In the genomic region with DNA sequence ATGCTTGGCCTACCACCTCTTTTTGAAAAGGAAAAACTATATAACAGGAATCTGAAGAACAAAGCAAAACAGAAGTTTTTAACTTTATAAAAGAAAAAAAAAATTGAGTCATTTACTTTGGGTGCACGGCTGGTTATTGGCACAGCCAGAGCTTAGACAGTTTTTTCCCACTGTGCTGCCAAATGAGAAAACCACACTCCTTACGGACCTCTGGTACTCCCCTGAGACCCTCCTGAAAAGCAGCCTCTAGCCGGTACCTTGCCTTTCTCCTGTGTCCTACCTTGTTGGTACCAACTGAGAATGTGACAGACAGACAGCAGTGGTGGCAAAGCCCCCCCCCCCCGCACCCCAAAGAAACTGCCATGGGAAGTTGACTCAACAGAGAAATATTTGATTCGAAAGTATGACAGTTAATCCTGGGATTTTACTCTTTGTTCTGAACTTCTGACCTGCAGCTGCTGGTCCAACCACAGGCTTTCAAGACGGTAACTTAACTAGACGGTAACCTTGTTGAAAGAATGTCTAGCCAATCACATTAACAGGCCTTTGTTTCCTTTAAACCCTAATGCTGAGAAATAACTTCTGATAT, we compare ENCODE assay signal across 25 mouse cellular contexts. TPM values are rescaled to one million over a fixed set of nuclear protein-coding genes. Genes with fewer than 3 reads are reported as not detected.
A peak's percentile ranks its signal among the peaks of the same experiment; 100 is the strongest.
DNase-seq lines count a peak whose midpoint lies in the region; TF ChIP-seq lines count a peak whose summit lies in the region.
"Had no signal": no experiment of that assay in that cellular context is flagged by ENCODE, and none has a peak within 500 bp of the region (broad histone marks: within the 10 kb centered on the region; RNA-seq: fewer than 3 reads in every experiment).

No protein-coding gene starts in this region.

- TF ChIP-seq POLR2A in lung, adult 2 months (IDR thresholded peaks at IDR 0.05; ENCODE audit: borderline replicate concordance, extremely low read depth, low read depth, low read length) = no peak

- no peak for DNase-seq in gastrocnemius, adult 2 months
- no peak for DNase-seq in gastrocnemius, adult 8-10 months (ENCODE audit: low spot score in 2 of 2)
- DNase-seq in lung, postnatal 10 days = peak; percentile 16
- no peak for DNase-seq in lung, adult 2 months
- no peak for DNase-seq in urinary bladder, postnatal 4 days (ENCODE audit: low spot score in 2 of 2)
- no peak for DNase-seq in yolk sac, embryonic 10.5 days (ENCODE audit: low spot score)
- DNase-seq: adrenal gland, postnatal 25 days; cerebellum, adult 2 months; cerebellum, postnatal 14 days; gastrocnemius, postnatal 10 days; heart, postnatal 4 days; kidney, adult 11 months; lung, postnatal 36 days; right cerebral cortex, adult 18-20 months; spleen, adult 18-20 months; thymus, postnatal 14 days had no signal

- 67% methylated on average over 7 of the region's 7 CpGs for WGBS in lung, adult 2 months

- no peak overlapping the region for H3K4me3 ChIP-seq in gastrocnemius, adult 2 months
- H3K4me3 ChIP-seq in lung, adult 2 months (replicated peaks; ENCODE audit: extremely low read depth, low read depth, low read length) = no peak overlapping the region
- H3K4me3 ChIP-seq in brown adipose tissue, adult 24 weeks (ENCODE audit: insufficient read depth, low read depth, low read length) = no peak overlapping the region
- H3K4me3 ChIP-seq: heart, embryonic 10.5 days; hindbrain, embryonic 13.5 days; layer of hippocampus, adult 2 months; left cerebral cortex, adult 2 months; limb, embryonic 15.5 days; lung, embryonic 15.5 days; neural tube, embryonic 12.5 days had no signal

- H3K27ac ChIP-seq in gastrocnemius, adult 2 months = peak overlapping the region; percentile 74
- peak overlapping the region; percentile 57 for H3K27ac ChIP-seq in brown adipose tissue, adult 24 weeks (replicated peaks; ENCODE audit: low read depth, low read length)
- H3K27ac ChIP-seq: heart, embryonic 10.5 days; hindbrain, embryonic 13.5 days; layer of hippocampus, adult 2 months; left cerebral cortex, adult 2 months; limb, embryonic 15.5 days; liver, embryonic 14.5 days; lung, embryonic 15.5 days; neural tube, embryonic 12.5 days had no signal

- no peak for TF ChIP-seq CTCF in gastrocnemius, adult 2 months (IDR thresholded peaks at IDR 0.05)
- no peak for TF ChIP-seq CTCF in lung, adult 2 months (IDR thresholded peaks at IDR 0.05; ENCODE audit: insufficient read depth, low read length)

- no peaks in the 10 kb centered on the region; the same call in 1 of the 2 replicates for H3K4me1 ChIP-seq in lung, adult 2 months (ENCODE audit: control insufficient read depth, insufficient read depth, low read length)
- H3K4me1 ChIP-seq in brown adipose tissue, adult 24 weeks (ENCODE audit: control insufficient read depth, insufficient read depth, insufficient read length, low read length) = peaks cover 18% of the 10 kb centered on the region; the same call in 1 of the 2 replicates
- H3K4me1 ChIP-seq: neural tube, embryonic 12.5 days had no signal

- intact Hi-C loops in gastrocnemius, adult 2 months (cut with DNase I) = no loop called here

RNA-seq across cellular contexts. Expression of a gene that starts 50.7 kb away (rescaled TPM):
- total RNA-seq in gastrocnemius, adult 2 months (2021) = 10 to 100 TPM; 16.5 to 28.2 TPM
- total RNA-seq in gastrocnemius, adult 8-10 months (2022) = 10 to 100 TPM in 3 of 4 experiments, 1 to 10 TPM in 1; 8.6 to 14.3 (median 11.1) TPM
- polyA plus RNA-seq in lung, adult 2 months (2012; rRNA removed) = 165 and 170 TPM in 2 replicates
- 28.7 and 35.4 TPM in 2 replicates for polyA plus RNA-seq in brown adipose tissue, adult 24 weeks (2012; ENCODE audit: insufficient read depth, insufficient read length, missing spikeins)
